Mouse (Mus musculus) ES-Bruce4 (cell line): Measurements from ENCODE around the gene Golt1a.

Experiments used
- CTCF ChIP-seq: IDR thresholded peaks from one replicate; pipeline ENCODE4 v1.8.1; 2011; ENCODE audit warnings: low read depth, low read length
- EP300 ChIP-seq: IDR thresholded peaks from 2 replicates; pipeline ENCODE4 v1.6.1; 2011; ENCODE audit warnings: low read depth, low read length; ENCODE audit not compliant: insufficient read depth
- POLR2A ChIP-seq: IDR thresholded peaks from one replicate; pipeline ENCODE4 v1.8.1; 2011; ENCODE audit warnings: low read length; ENCODE audit not compliant: insufficient read depth

- TF ChIP-seq CTCF (no peak), POLR2A (no peak), EP300 (no peak)
Observed at GRCm38 (mm10) chr1:133347226-133347625, 37.6 kb downstream of the Golt1a start.
